Mouse (Mus musculus) kidney, embryonic 14.5 days (tissue): ENCODE results near the gene Calcrl. TPM values are rescaled to one million over a fixed set of nuclear protein-coding genes. Genes with fewer than 3 reads are reported as not detected.
A peak's percentile ranks its signal among the peaks of the same experiment; 100 is the strongest.

ENCODE experiments used
- ATAC-seq: fragments of 200-750 bp; cut with Nextera tagmentation; 2 replicates; pipeline ENCODE4 v1.8.0; 2017; ENCODE audit warnings: moderate number of reproducible peaks, mild to moderate bottlenecking, moderate TSS enrichment, moderate library complexity; ENCODE audit not compliant: low FRiP score, low TSS enrichment
- H3K27ac ChIP-seq: fragments of 300-500 bp; sonication (generic); 2 replicates; pipeline ENCODE4 v1.5.1; 2014; ENCODE audit warnings: low read depth, mild to moderate bottlenecking, low read length, moderate library complexity, mixed read lengths
- H3K27me3 ChIP-seq: fragments of 300-500 bp; sonication (generic); 2 replicates; pipeline ENCODE4 v1.6.1; 2014; ENCODE audit warnings: mild to moderate bottlenecking, low read length; ENCODE audit not compliant: control insufficient read depth, insufficient read depth
- H3K36me3 ChIP-seq: fragments of 300-500 bp; sonication (generic); 2 replicates; pipeline ENCODE4 v1.6.1; 2014; ENCODE audit warnings: low read length, mixed read lengths; ENCODE audit not compliant: control insufficient read depth, insufficient read depth
- H3K4me1 ChIP-seq: fragments of 300-500 bp; sonication (generic); 2 replicates; pipeline ENCODE4 v1.6.1; 2014; ENCODE audit warnings: low read length, mixed read lengths; ENCODE audit not compliant: control insufficient read depth, insufficient read depth
- H3K4me2 ChIP-seq: fragments of 300-500 bp; sonication (generic); replicated peaks from 2 replicates; pipeline ENCODE4 v1.6.1; 2014; ENCODE audit warnings: low read depth, mild to moderate bottlenecking, low read length
- H3K4me3 ChIP-seq: fragments of 300-500 bp; sonication (generic); 2 replicates; pipeline ENCODE4 v1.5.1; 2014; ENCODE audit warnings: mild to moderate bottlenecking, low read length
- H3K9ac ChIP-seq: fragments of 300-500 bp; sonication (generic); 2 replicates; pipeline ENCODE4 v1.6.1; 2014; ENCODE audit warnings: low read depth, mild to moderate bottlenecking, low read length, moderate library complexity
- H3K9me3 ChIP-seq: fragments of 300-500 bp; sonication (generic); 2 replicates; pipeline ENCODE4 v1.6.1; 2016; ENCODE audit warnings: low read length; ENCODE audit not compliant: control insufficient read depth
- WGBS: fragments of 180-500 bp; shearing (Covaris S2); extraction: QIAGEN DNeasy Blood & Tissue Kit; methylation state at CpG from one replicate; pipeline ENCODE4 v1.1.7; 2014; 5-methylcytosine and 5-hydroxymethylcytosine counted together
- polyA plus RNA-seq: library from polyadenylated mRNA; unstranded; fragments of >200 nt; fragmentation: Nextera tagmentation; extraction: Ambion mirVana; gene quantifications from 2 replicates; pipeline ENCODE4 v1.2.1, GENCODE M21; 2014

The Calcrl gene
- polyA plus RNA-seq, 1 experiment from 2014 or later, result 82.9 TPM

- Histone ChIP-seq H3K27me3 (no peaks in the 10 kb centered on the region), H3K27ac (no peak overlapping the region), H3K36me3 (no peaks in the 10 kb centered on the region), H3K4me3 (no peak overlapping the region), H3K9me3 (no peaks in the 10 kb centered on the region), H3K4me2 (peak overlapping the region; percentile 15; the same call in 1 of the 2 replicates), H3K9ac (no peak overlapping the region), H3K4me1 (no peaks in the 10 kb centered on the region; the same call in 1 of the 2 replicates)
- ATAC-seq, result no peak
- WGBS, result 11% methylated on average over 5 of the region's 5 CpGs
Measured at GRCm38 (mm10) chr2:84296517-84296916, 128.7 kb downstream of the Calcrl start.

DNA sequence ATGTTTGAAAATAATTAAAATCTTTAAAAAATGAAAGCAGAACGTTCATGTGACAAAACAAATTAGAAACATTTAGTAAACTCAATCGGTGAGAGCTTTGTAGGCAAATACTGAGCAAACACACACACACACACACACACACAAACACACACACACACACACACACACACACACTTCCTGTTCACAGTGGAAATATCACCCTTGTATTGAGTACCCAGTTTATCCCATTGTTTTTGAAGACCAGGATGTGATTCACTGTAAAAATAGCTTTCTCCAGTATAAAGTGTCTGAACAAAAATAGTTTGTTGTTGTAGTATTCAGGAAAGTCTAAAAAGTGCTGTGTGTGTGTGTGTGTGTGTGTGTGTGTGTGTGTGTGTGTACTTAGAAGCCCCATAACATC is 130.1 kb downstream of the Calcrl start:
- no peak for ATAC-seq
- no peak overlapping the region for H3K27ac ChIP-seq
- H3K4me1 ChIP-seq, result no peaks in the 10 kb centered on the region; the same call in 1 of the 2 replicates
- H3K4me3 ChIP-seq, result no peak overlapping the region
- H3K36me3 ChIP-seq, result no peaks in the 10 kb centered on the region
- WGBS, result 78% methylated on average over 2 of the region's 2 CpGs
- H3K4me2 ChIP-seq, result no peak overlapping the region
- no peaks in the 10 kb centered on the region for H3K27me3 ChIP-seq
- H3K9ac ChIP-seq, result no peak overlapping the region
- H3K9me3 ChIP-seq, result no peaks in the 10 kb centered on the region

DNA sequence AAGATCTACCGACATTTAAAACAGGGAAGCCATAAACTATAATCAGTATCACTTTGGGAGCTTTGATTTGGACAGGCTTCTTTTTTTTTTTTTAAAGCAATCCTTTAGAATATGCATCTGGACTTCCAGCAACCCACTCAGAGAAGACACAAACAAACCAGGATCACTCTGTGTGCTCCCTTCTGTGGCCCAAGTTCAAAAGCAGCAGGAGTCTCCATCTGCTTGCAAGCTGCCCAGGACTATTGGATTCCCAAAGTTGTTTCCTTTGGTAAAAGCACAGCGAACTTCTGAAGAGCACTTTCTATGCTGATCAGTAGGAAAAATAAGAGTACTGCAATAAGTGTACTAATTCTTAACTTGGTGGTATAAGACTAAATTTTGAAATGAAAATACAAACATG is 130.6 kb downstream of the Calcrl start:
- Histone ChIP-seq H3K4me2 (no peak overlapping the region), H3K27me3 (no peaks in the 10 kb centered on the region), H3K4me1 (no peaks in the 10 kb centered on the region; the same call in 1 of the 2 replicates), H3K4me3 (no peak overlapping the region), H3K36me3 (no peaks in the 10 kb centered on the region), H3K9me3 (no peaks in the 10 kb centered on the region), H3K9ac (no peak overlapping the region), H3K27ac (no peak overlapping the region)
- no peak for ATAC-seq
- 44% methylated on average over 2 of the region's 2 CpGs for WGBS

DNA sequence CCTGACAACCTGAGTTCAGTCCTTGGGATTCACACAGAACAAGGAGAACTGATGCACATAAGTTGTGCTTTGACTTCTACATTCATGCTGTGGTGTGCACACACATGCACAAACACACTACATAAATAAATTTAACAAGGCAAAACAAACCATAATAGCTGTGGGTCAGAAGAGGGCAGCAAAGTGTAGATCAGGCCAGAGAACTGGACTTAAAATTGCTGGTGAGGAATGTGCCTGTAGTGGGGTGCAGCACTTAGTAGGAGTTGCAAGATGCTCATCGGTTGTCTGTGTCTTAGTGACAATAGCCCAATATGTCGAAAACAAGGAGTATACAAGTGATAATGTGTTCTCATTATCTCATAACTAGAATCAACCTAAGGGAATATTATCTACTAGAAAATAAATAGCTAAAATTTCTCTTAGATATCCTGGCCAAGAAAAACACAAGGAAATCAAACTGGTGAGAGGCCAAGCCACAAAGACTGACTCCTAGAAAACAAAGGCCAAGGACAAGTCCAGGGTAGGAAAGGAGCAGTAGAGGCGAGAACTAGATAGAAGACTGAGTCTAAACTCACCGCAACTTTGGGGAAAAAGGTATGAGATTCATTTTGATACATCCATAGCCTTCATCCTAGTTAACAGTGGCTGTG is 132.7 kb downstream of the Calcrl start:
- Histone ChIP-seq H3K4me3 (no peak overlapping the region), H3K4me1 (no peaks in the 10 kb centered on the region; the same call in 1 of the 2 replicates), H3K27ac (no peak overlapping the region), H3K9me3 (no peaks in the 10 kb centered on the region), H3K4me2 (no peak overlapping the region), H3K9ac (no peak overlapping the region), H3K27me3 (no peaks in the 10 kb centered on the region), H3K36me3 (no peaks in the 10 kb centered on the region)
- ATAC-seq, result no peak
- 86% methylated on average over 4 of the region's 4 CpGs for WGBS

GRCm38 (mm10) chr2:84288940-84289557 is 136.2 kb downstream of the Calcrl start:
- Histone ChIP-seq H3K4me2 (no peak overlapping the region), H3K4me3 (no peak overlapping the region), H3K27ac (no peak overlapping the region), H3K4me1 (no peaks in the 10 kb centered on the region), H3K9me3 (no peaks in the 10 kb centered on the region), H3K9ac (no peak overlapping the region), H3K27me3 (no peaks in the 10 kb centered on the region), H3K36me3 (no peaks in the 10 kb centered on the region)
- 78% methylated on average over 7 of the region's 7 CpGs for WGBS
- no peak for ATAC-seq

Other genes starting within 250 kb of the Calcrl start
- 31.5 and 38.1 TPM in 2 replicates for gene Tfpi, start 51.4 kb upstream of the Calcrl start, polyA plus RNA-seq
- gene Ctnnd1, start 225.4 kb upstream of the Calcrl start, polyA plus RNA-seq, result 29.1 and 53.6 TPM in 2 replicates
- gene Btbd18, start 233.7 kb upstream of the Calcrl start, polyA plus RNA-seq, result 0.24 and 0.31 TPM in 2 replicates
- gene Selenoh, start 245.4 kb upstream of the Calcrl start, polyA plus RNA-seq, result 404 and 541 TPM in 2 replicates